Mouse (Mus musculus) liver, embryonic 15.5 days (tissue): ENCODE measurements around the gene Gm11127. TPM values are rescaled to one million over a fixed set of nuclear protein-coding genes. Genes with fewer than 3 reads are reported as not detected.
"Not testable (repeated sequence)": the region's sequence is repeated elsewhere in the genome, so short reads cannot be mapped to it uniquely, and the experiment has no call there.

ENCODE experiments used
- ATAC-seq: fragments of 200-750 bp; cut with Nextera tagmentation; 2 replicates; pipeline ENCODE4 v1.8.0; 2017; ENCODE audit warnings: moderate number of reproducible peaks, mild to moderate bottlenecking, moderate library complexity; ENCODE audit not compliant: insufficient read depth
- H3K27ac ChIP-seq: fragments of 300-500 bp; sonication (generic); replicated peaks from 2 replicates; pipeline ENCODE4 v1.5.1; 2015; ENCODE audit warnings: mild to moderate bottlenecking, inconsistent platforms
- H3K27me3 ChIP-seq: fragments of 300-500 bp; sonication (generic); 2 replicates; pipeline ENCODE4 v1.6.1; 2015; ENCODE audit warnings: mild to moderate bottlenecking, inconsistent platforms
- H3K36me3 ChIP-seq: fragments of 300-500 bp; sonication (generic); replicated peaks from 2 replicates; pipeline ENCODE4 v1.6.1; 2015; ENCODE audit warnings: moderate library complexity, mild to moderate bottlenecking, inconsistent platforms
- H3K4me1 ChIP-seq: fragments of 300-500 bp; sonication (generic); replicated peaks from 2 replicates; pipeline ENCODE4 v1.6.1; 2015; ENCODE audit warnings: inconsistent platforms
- H3K4me2 ChIP-seq: fragments of 300-500 bp; sonication (generic); 2 replicates; pipeline ENCODE4 v1.6.1; 2015; ENCODE audit warnings: moderate library complexity, mild to moderate bottlenecking, inconsistent platforms
- H3K4me3 ChIP-seq: fragments of 300-500 bp; sonication (generic); replicated peaks from 2 replicates; pipeline ENCODE4 v1.5.1; 2015; ENCODE audit warnings: mild to moderate bottlenecking, inconsistent platforms
- H3K9ac ChIP-seq: fragments of 300-500 bp; sonication (generic); 2 replicates; pipeline ENCODE4 v1.6.1; 2015; ENCODE audit warnings: moderate library complexity, mild to moderate bottlenecking, inconsistent platforms
- H3K9me3 ChIP-seq: fragments of 300-500 bp; sonication (generic); replicated peaks from 2 replicates; pipeline ENCODE4 v1.6.1; 2016; ENCODE audit warnings: inconsistent platforms
- WGBS: fragments of 180-500 bp; shearing (Covaris S2); methylation state at CpG from one replicate; pipeline ENCODE4 v1.1.7; 2015; ENCODE audit warnings: mixed read lengths; ENCODE audit not compliant: insufficient replicate concordance; 5-methylcytosine and 5-hydroxymethylcytosine counted together
- polyA plus RNA-seq: library from polyadenylated mRNA; unstranded; fragments of >200 nt; fragmentation: Nextera tagmentation; extraction: Ambion mirVana; gene quantifications from 2 replicates; pipeline ENCODE4 v1.2.1, GENCODE M21; 2015

Gm11127 gene
- polyA plus RNA-seq, 1 experiment from 2014 or later: not detected

DNA sequence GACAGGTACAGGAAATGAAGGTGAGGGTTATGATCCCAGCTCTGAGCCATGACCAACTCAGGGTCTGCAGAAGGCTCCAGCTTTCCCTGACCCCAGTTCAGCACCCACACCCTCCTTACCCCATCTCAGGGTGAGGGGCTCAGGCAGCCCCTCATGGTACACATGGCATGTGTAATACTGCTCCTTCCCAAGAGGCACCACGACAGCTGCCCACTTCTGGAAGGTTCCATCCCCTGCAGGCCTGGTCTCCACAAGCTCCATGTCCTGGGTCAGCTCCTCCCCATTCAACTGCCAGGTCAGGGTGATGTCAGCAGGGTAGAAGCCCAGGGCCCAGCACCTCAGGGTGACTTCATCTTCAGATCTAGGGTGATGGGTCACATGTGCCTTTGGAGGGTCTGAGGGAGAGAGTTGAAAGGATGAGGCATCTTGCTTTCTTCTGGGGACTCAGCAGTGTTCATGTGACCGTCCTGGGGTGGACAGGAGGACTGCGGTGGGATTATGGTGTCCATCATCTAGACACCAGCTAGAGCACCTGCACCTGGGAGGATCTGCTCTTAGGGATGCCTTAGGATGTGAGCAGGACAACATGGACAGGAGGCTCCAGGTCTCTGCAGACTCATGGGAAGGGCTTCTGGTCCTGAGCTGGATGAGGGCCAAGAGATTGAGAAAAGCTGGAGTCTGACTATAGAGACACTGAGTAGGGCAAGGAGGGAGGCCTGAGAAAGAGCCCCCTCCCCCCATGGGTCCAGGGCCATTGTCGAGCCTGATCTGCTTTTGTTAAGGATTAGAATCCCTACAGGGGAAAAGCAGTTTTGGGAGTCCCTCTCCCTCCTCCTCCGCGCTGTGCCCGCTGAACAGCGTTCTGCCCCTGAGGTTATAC, 27.2 kb downstream of the Gm11127 start:
- peak overlapping the region; percentile 43 for H3K9ac ChIP-seq
- H3K9me3 ChIP-seq, H3K36me3 ChIP-seq, H3K27me3 ChIP-seq, ATAC-seq: not testable (repeated sequence)
- WGBS: 69% methylated on average over 8 of the region's 8 CpGs
- peak overlapping the region; percentile 68 for H3K4me3 ChIP-seq
- H3K4me2 ChIP-seq: peak overlapping the region; percentile 86
- peaks cover 36% of the 10 kb centered on the region for H3K4me1 ChIP-seq
- peak overlapping the region; percentile 76 for H3K27ac ChIP-seq

DNA sequence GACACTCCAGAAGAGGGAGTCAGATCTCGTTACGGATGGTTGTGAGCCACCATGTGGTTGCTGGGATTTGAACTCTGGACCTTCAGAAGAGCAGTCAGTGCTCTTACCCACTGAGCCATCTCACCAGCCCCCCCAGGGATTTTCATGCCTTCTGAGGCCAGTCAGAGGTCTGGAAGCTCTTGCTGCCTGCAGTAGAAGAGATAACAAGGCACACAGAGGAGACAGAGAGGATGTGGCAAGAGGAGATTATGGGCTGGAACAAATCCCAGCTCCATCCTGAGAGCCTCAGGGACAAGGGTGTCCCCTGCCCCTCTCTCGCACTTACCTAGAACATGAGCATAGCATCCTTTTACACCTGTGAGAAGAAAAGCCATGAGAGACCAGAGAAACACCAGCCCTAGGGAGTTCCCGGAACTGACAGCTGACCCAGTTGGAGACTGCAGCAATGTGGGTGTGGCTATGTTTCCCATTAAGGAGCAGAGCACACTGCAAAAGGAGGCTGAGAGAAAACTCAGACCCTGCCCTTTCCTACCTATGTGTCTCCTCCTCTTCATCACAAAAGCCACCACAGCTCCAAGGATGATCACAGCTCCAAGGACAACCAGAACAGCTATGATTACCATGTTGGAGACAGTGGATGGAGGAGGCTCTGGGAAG, 28.0 kb downstream of the Gm11127 start:
- peak; percentile 23 for ATAC-seq
- H3K9ac ChIP-seq, H3K9me3 ChIP-seq: not testable (repeated sequence)

DNA sequence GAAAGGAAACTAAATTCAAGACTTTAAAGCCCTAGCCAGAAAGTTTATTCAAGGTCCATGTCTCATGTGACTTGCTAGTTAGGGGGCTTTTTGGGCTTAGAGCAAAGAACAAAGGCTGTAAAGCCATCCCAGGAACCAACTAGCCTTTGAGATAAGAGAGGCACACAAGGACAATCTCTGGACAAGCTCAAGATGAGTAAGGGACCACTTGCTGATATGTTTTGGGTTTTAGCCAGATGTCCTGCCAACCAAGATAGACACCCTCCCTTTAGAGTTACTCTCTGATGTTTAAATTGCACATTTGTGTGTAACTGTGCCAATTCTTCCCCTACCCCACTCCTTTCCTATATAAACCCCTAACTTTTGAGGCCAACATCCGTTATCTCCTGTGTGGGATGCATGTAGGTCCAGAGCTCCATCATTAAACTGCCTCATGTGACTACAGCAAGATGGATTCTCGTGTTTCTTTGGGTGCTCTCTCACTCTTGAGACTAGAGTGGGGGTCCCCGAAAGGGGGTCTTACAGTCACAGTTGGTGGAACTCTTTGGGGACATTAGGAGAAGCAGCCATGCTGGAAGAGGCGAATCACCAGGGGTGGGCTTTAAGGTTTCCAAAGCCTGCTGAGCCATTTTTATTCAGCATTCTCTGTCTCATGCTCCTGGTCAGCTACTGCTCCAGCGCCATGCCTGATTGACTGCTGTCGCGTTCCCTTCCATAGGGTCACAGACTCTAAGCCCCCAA, 29.1 kb downstream of the Gm11127 start:
- H3K27ac ChIP-seq: no peak overlapping the region
- H3K9me3 ChIP-seq: no peaks in the 10 kb centered on the region
- ATAC-seq: no peak
- H3K9ac ChIP-seq: no peak overlapping the region
- no peak overlapping the region for H3K4me3 ChIP-seq
- H3K36me3 ChIP-seq: no peaks in the 10 kb centered on the region
- no peaks in the 10 kb centered on the region; the same call in 1 of the 2 replicates for H3K27me3 ChIP-seq
- WGBS: 76% methylated on average over 7 of the region's 7 CpGs
- H3K4me2 ChIP-seq: no peak overlapping the region
- H3K4me1 ChIP-seq: peaks cover 49% of the 10 kb centered on the region

More for the DNA sequence above, 28.0 kb downstream of the Gm11127 start:
- H3K36me3 ChIP-seq, H3K27me3 ChIP-seq, H3K4me3 ChIP-seq: not testable (repeated sequence)
- Histone ChIP-seq H3K4me1 (peaks cover 40% of the 10 kb centered on the region), H3K27ac (peak overlapping the region; percentile 53), H3K4me2 (peak overlapping the region; percentile 86)
- 67% methylated on average over 4 of the region's 4 CpGs for WGBS

DNA sequence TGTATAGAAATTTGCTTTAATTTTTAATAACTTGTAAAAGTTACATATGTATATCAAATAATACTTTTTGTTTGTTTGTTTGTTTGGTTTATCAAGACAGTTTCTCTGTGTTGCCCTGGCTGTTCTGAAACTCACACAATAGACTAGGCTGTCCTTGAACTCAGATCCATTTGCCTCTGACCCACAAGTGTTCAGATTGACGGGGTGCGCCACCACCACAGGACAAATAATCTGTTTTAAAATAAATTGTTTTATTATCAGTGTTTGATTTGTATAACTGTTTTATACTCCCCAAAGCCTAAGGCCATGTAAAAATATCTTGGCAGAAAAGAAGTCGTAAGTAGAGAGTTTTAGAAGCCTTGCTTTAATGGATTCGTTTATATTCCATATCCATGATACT, 30.5 kb downstream of the Gm11127 start:
- no peak for ATAC-seq
- H3K36me3 ChIP-seq: no peaks in the 10 kb centered on the region
- no peak overlapping the region for H3K4me3 ChIP-seq
- H3K4me2 ChIP-seq: no peak overlapping the region
- H3K27ac ChIP-seq: no peak overlapping the region
- 79% methylated on average over 4 of the region's 4 CpGs for WGBS
- no peaks in the 10 kb centered on the region; the same call in 1 of the 2 replicates for H3K27me3 ChIP-seq
- peaks cover 61% of the 10 kb centered on the region for H3K4me1 ChIP-seq
- no peaks in the 10 kb centered on the region for H3K9me3 ChIP-seq
- no peak overlapping the region for H3K9ac ChIP-seq

DNA sequence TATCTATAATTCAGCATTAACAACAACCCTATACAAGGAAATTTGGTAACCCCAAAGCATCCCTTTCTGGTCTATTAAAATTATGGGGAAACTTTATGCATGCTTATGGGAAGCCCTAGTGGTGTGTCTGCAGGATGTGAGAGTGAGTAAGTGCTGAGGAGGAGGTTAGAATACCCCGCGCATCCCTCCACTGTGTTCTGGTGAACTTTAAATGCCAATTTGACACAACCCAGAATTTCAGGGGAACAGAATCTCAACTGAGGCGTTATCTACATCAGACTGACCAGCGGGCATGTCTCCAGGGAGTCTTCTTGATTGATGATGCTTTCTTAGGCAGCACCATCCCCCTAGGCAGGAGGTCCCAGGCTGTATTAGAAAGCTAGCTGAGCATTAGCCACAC, 32.3 kb downstream of the Gm11127 start:
- H3K36me3 ChIP-seq: no peaks in the 10 kb centered on the region
- no peak overlapping the region for H3K27ac ChIP-seq
- H3K9ac ChIP-seq: no peak overlapping the region
- 75% methylated on average over 4 of the region's 4 CpGs for WGBS
- peaks cover 67% of the 10 kb centered on the region for H3K4me1 ChIP-seq
- no peak for ATAC-seq
- no peak overlapping the region for H3K4me2 ChIP-seq
- no peaks in the 10 kb centered on the region for H3K9me3 ChIP-seq
- no peak overlapping the region for H3K4me3 ChIP-seq
- no peaks in the 10 kb centered on the region for H3K27me3 ChIP-seq

DNA sequence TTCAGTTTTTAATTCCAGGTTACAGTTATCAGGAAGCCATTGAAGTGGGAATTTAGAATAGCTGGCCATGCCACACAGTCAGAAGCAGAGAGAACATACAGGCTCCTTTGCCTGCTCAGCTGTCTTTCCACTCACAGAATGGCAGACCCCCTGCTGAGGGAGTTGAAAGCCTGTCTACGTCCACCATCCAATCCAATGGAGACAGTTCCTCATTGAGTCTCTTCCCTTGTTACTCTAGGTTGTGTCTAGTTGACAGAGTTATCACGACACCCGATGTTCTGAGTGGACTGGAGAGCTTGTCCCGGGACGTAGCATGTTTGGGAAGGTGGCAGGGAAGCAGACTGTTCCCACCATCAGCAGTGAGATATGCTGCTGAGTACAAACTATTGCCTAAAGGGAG, 33.0 kb downstream of the Gm11127 start:
- WGBS: 64% methylated on average over 5 of the region's 5 CpGs

DNA sequence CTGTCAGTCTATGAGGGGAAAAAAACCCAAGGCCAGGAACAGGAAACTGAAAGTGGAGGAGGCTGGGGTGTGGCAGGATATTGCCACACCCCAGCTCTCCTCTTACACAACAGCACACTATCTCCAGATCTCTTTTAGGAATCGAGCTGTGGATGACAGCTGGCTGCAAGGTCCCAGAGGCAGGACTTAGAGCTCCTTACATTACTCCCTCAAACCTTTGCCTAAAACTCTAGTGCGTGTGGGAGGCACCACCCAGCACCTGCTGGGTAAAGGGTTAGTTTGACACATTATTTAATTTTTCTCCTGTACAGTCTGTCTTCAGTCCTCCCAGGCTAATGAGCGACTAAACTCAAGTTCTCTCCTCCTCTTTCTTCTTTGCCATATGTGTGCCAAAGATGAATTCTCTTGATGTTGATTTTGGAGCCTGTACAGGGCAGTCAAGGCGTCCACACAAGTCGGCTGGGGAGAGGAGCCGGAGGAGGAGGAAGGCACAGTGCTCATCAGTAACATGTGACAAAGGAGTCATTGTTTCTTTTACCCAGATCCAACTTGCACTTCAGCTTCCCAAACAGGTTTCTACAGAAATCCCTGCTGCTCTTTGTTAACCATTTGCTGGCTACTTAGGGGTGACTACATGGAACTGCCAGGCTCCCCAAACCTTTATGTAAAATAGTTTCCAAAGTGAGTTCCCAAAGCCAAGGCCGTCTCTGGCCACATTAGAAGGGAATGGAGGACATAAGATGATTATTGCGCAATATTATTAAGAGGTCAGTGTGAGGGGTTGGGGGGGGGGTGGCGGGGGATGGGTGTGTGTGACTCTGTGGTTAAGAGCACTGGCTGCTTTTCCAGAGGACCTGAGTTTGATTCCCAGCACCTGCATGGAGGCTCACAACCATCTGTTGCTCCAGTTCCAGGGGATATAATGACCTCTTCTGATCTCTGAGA, 34.2 kb downstream of the Gm11127 start:
- ATAC-seq: no peak
- Histone ChIP-seq H3K4me3 (peak overlapping the region; percentile 4; the same call in 1 of the 2 replicates), H3K9me3 (no peaks in the 10 kb centered on the region), H3K9ac (no peak overlapping the region), H3K4me1 (peaks cover 66% of the 10 kb centered on the region), H3K27me3 (no peaks in the 10 kb centered on the region), H3K36me3 (no peaks in the 10 kb centered on the region), H3K4me2 (peak overlapping the region; percentile 48), H3K27ac (peak overlapping the region; percentile 56)
- WGBS: 51% methylated on average over 9 of the region's 9 CpGs

More for the DNA sequence above, 33.0 kb downstream of the Gm11127 start:
- no peak for ATAC-seq
- no peak overlapping the region for H3K9ac ChIP-seq
- no peak overlapping the region for H3K27ac ChIP-seq
- H3K4me3 ChIP-seq: no peak overlapping the region
- H3K4me1 ChIP-seq: peaks cover 64% of the 10 kb centered on the region
- H3K36me3 ChIP-seq: no peaks in the 10 kb centered on the region
- H3K27me3 ChIP-seq: no peaks in the 10 kb centered on the region
- H3K9me3 ChIP-seq: no peaks in the 10 kb centered on the region
- H3K4me2 ChIP-seq: no peak overlapping the region

DNA sequence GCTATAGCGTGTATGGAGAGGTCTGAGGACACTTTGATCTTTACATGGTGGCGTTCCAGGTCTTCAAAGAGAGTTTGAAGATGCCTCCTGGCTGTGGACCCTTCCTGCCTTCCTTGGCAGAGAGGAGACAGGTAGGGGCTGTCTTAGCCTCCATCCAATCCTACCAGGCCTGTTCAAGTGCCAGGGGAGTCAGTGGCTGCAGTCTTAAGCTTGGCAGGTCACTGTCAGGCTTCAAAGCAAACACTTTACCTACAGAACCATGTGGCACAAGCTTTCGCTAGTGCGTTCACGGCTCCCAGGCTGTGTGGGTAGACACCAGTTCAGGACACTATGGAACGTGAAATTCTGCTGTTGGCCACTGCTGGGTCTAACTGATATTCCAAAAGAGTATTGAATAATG, 35.2 kb downstream of the Gm11127 start:
- peaks cover 73% of the 10 kb centered on the region for H3K4me1 ChIP-seq
- 86% methylated on average over 6 of the region's 6 CpGs for WGBS
- H3K9me3 ChIP-seq: no peaks in the 10 kb centered on the region
- no peaks in the 10 kb centered on the region for H3K27me3 ChIP-seq
- no peak overlapping the region for H3K4me3 ChIP-seq
- H3K27ac ChIP-seq: 0 out of 2 replicates have a peak overlapping the region, but pooled peaks have one; percentile 41
- no peak overlapping the region for H3K4me2 ChIP-seq
- H3K9ac ChIP-seq: no peak overlapping the region
- no peaks in the 10 kb centered on the region for H3K36me3 ChIP-seq
- no peak for ATAC-seq

DNA sequence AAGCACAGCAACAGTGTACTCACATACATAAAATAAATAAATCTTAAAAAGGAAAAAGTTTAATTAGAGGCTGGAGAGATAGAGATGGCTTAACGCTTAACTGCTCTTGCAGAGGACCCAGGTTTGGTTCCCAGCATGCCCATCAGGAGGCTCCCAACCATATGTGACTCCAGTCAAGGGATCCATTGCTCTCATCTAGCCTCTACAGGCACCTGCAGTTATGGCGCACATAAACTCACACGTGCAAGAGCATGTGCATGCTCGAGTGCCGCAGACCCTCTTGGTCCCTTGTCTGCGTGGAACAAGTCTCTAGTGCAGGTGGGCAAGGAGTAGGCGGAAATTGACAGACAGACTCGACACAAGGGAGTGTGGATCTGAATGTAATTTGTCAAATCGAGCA, 36.1 kb downstream of the Gm11127 start:
- Histone ChIP-seq H3K4me3 (no peak overlapping the region), H3K9me3 (no peaks in the 10 kb centered on the region), H3K9ac (no peak overlapping the region), H3K4me2 (no peak overlapping the region), H3K4me1 (peaks cover 80% of the 10 kb centered on the region), H3K27ac (no peak overlapping the region), H3K36me3 (peaks cover 7% of the 10 kb centered on the region), H3K27me3 (no peaks in the 10 kb centered on the region)
- no peak for ATAC-seq
- 86% methylated on average over 9 of the region's 9 CpGs for WGBS

DNA sequence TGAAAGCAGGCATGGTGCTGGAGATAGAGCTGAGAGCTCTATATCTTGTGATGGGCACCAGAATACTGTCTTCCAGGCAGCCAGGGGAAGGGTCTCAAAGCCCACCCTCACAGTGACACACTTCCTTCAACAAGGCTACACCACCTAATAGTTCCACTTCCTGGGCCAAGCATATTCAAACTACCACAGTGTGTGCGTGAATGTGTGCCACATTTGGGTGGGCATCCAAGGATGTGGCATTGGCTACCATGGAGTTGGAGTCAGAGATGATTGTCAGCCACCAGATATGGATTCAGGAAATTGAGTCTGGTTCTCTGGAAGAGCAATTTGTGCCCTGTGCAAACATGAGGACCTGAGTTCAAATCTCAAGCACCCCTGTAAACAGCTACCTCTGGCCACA, 36.9 kb downstream of the Gm11127 start:
- 82% methylated on average over 1 of the region's 1 CpGs for WGBS
- no peak for ATAC-seq
- peaks cover 85% of the 10 kb centered on the region for H3K4me1 ChIP-seq
- H3K27ac ChIP-seq: peak overlapping the region; percentile 94
- 0 out of 2 replicates have a peak overlapping the region, but pooled peaks have one; percentile 28 for H3K9ac ChIP-seq
- peak overlapping the region; percentile 62 for H3K4me3 ChIP-seq
- H3K9me3 ChIP-seq: no peaks in the 10 kb centered on the region
- H3K27me3 ChIP-seq: no peaks in the 10 kb centered on the region
- H3K4me2 ChIP-seq: peak overlapping the region; percentile 74
- peaks cover 15% of the 10 kb centered on the region for H3K36me3 ChIP-seq
